Mouse (Mus musculus): ENCODE data around the gene Abca1.

Abca1 gene

GRCm38 (mm10) chr4:53149644-53150043, 10.1 kb downstream of the Abca1 start:
- in situ Hi-C loops (cut with MboI): no loop called here

GRCm38 (mm10) chr4:53148817-53149216, 10.9 kb downstream of the Abca1 start:
- in situ Hi-C loops (cut with MboI): no loop called here

GRCm38 (mm10) chr4:53147454-53147853, 12.2 kb downstream of the Abca1 start:
- in situ Hi-C loops (cut with MboI): no loop called here

- in situ Hi-C loops (cut with MboI): no loop called here
Observed at GRCm38 (mm10) chr4:53147046-53147445, 12.6 kb downstream of the Abca1 start.

GRCm38 (mm10) chr4:53146227-53146949, 13.3 kb downstream of the Abca1 start:
- in situ Hi-C loops (cut with MboI): no loop called here

GRCm38 (mm10) chr4:53145434-53146168, 14.1 kb downstream of the Abca1 start:
- in situ Hi-C loops (cut with MboI): no loop called here

GRCm38 (mm10) chr4:53144571-53144970, 15.1 kb downstream of the Abca1 start:
- in situ Hi-C loops (cut with MboI): no loop called here

GRCm38 (mm10) chr4:53144021-53144420, 15.7 kb downstream of the Abca1 start:
- in situ Hi-C loops (cut with MboI): no loop called here

- in situ Hi-C loops (cut with MboI): no loop called here
Observed at GRCm38 (mm10) chr4:53140678-53141077, 19.0 kb downstream of the Abca1 start.

GRCm38 (mm10) chr4:53139495-53139894, 20.2 kb downstream of the Abca1 start:
- in situ Hi-C loops (cut with MboI): no loop called here

- in situ Hi-C loops (cut with MboI): no loop called here
Observed at GRCm38 (mm10) chr4:53138974-53139373, 20.7 kb downstream of the Abca1 start.

GRCm38 (mm10) chr4:53137087-53137486, 22.6 kb downstream of the Abca1 start:
- in situ Hi-C loops (cut with MboI): no loop called here

GRCm38 (mm10) chr4:53134816-53135215, 24.9 kb downstream of the Abca1 start:
- in situ Hi-C loops (cut with MboI): no loop called here

- in situ Hi-C loops (cut with MboI): no loop called here
Observed at GRCm38 (mm10) chr4:53133995-53134394, 25.7 kb downstream of the Abca1 start.

- in situ Hi-C loops (cut with MboI): no loop called here
Observed at GRCm38 (mm10) chr4:53131538-53131937, 28.2 kb downstream of the Abca1 start.

- in situ Hi-C loops (cut with MboI): no loop called here
Observed at GRCm38 (mm10) chr4:53130622-53131517, 28.8 kb downstream of the Abca1 start.

- in situ Hi-C loops (cut with MboI): no loop called here
Observed at GRCm38 (mm10) chr4:53129716-53130301, 29.9 kb downstream of the Abca1 start.

- in situ Hi-C loops (cut with MboI): no loop called here
Observed at GRCm38 (mm10) chr4:53127266-53127665, 32.4 kb downstream of the Abca1 start.

GRCm38 (mm10) chr4:53126794-53127193, 32.9 kb downstream of the Abca1 start:
- in situ Hi-C loops (cut with MboI): no loop called here

GRCm38 (mm10) chr4:53124837-53125490, 34.7 kb downstream of the Abca1 start:
- in situ Hi-C loops (cut with MboI): no loop called here

- in situ Hi-C loops (cut with MboI): no loop called here
Observed at GRCm38 (mm10) chr4:53122310-53122709, 37.4 kb downstream of the Abca1 start.

Data from mature B cell (primary cell).